Comparison of ENCODE assay signal across 13 mouse cellular contexts in the genomic region with DNA sequence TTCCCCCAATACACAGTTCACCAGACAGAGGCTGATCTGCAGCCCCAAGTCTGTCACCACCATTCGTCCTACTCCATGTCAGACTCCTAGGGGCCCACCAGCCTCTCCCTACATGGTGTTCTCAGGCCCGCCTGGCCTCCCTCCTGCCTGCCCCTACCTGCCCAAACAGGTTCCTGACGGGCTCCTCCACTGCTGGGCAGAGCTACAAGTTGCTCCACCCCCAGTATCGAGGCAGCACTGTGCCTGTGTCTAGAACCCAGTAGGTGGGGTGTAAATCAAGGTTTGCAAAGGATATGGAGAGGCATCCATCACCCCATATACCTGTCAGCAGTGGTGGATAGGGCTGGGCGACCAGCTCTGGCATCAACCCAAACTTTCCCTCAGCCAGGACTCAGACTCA. TPM values are rescaled to one million over a fixed set of nuclear protein-coding genes. Genes with fewer than 3 reads are reported as not detected.
A peak's percentile ranks its signal among the peaks of the same experiment; 100 is the strongest.
DNase-seq lines count a peak whose midpoint lies in the region; ATAC-seq and TF ChIP-seq lines count a peak whose summit lies in the region.
"Had no signal": no experiment of that assay in that cellular context is flagged by ENCODE, and none has a peak within 500 bp of the region (broad histone marks: within the 10 kb centered on the region; RNA-seq: fewer than 3 reads in every experiment).

A gene (minus strand): TSS at position 154 of the 400 bp plus-strand sequence.

- H3K9ac ChIP-seq in heart, embryonic 16.5 days (ENCODE audit: low read length), result peak within 1 kb of the TSS; percentile 30; the same call in 1 of the 2 replicates
- H3K9ac ChIP-seq in limb, embryonic 13.5 days, result peak within 1 kb of the TSS; percentile 56
- H3K9ac ChIP-seq in stomach, embryonic 15.5 days, result peak within 1 kb of the TSS; percentile 33
- H3K9ac ChIP-seq in midbrain, embryonic 11.5 days (ENCODE audit: low read length), result no peak within 1 kb of the TSS

- no peak for TF ChIP-seq CTCF in gastrocnemius, adult 2 months (IDR thresholded peaks at IDR 0.05)

- no peaks in the 10 kb centered on the region for H3K9me3 ChIP-seq in heart, embryonic 16.5 days (replicated peaks; ENCODE audit: control insufficient read depth, low read length)
- H3K9me3 ChIP-seq in limb, embryonic 13.5 days, result no peaks in the 10 kb centered on the region
- H3K9me3 ChIP-seq in stomach, embryonic 15.5 days, result no peaks in the 10 kb centered on the region
- H3K9me3 ChIP-seq in midbrain, embryonic 11.5 days (ENCODE audit: control insufficient read depth, low read length), result no peaks in the 10 kb centered on the region

- intact Hi-C loops in gastrocnemius, adult 2 months (cut with DNase I), result no loop called here

- no peak within 1 kb of the TSS for H3K27ac ChIP-seq in heart, embryonic 16.5 days (ENCODE audit: low read length)
- peak within 1 kb of the TSS; percentile 33; the same call in 1 of the 2 replicates for H3K27ac ChIP-seq in limb, embryonic 13.5 days
- peak within 1 kb of the TSS; percentile 96 for H3K27ac ChIP-seq in stomach, embryonic 15.5 days
- H3K27ac ChIP-seq in midbrain, embryonic 11.5 days (ENCODE audit: low read depth, low read length), result no peak within 1 kb of the TSS
- H3K27ac ChIP-seq in gastrocnemius, adult 2 months, result no peak within 1 kb of the TSS
- H3K27ac ChIP-seq: left cerebral cortex, adult 2 months had no signal

- no peak for DNase-seq in heart, postnatal 4 days
- DNase-seq in gonadal fat pad, adult 2 months (ENCODE audit: low read depth), result no peak
- no peak for DNase-seq in midbrain, embryonic 11.5 days (ENCODE audit: low spot score, missing footprints)
- no peak for DNase-seq in gastrocnemius, adult 2 months
- no peak for DNase-seq in retina, embryonic 14.5 days (ENCODE audit: low spot score)
- DNase-seq: adrenal gland, adult 2 months; gastrocnemius, postnatal 14 days had no signal

- 37% methylated on average over 5 of the region's 5 CpGs for WGBS in heart, embryonic 16.5 days
- WGBS in limb, embryonic 13.5 days, result 27% methylated on average over 5 of the region's 5 CpGs
- WGBS in stomach, embryonic 15.5 days, result 26% methylated on average over 5 of the region's 5 CpGs
- WGBS in midbrain, embryonic 11.5 days, result 63% methylated on average over 5 of the region's 5 CpGs

- no peaks in the 10 kb centered on the region for H3K4me1 ChIP-seq in heart, embryonic 16.5 days (ENCODE audit: control insufficient read depth, insufficient read depth, low read length)
- H3K4me1 ChIP-seq in limb, embryonic 13.5 days, result peaks cover 16% of the 10 kb centered on the region
- peaks cover 14% of the 10 kb centered on the region for H3K4me1 ChIP-seq in stomach, embryonic 15.5 days
- peaks cover 4% of the 10 kb centered on the region for H3K4me1 ChIP-seq in midbrain, embryonic 11.5 days (ENCODE audit: control insufficient read depth, insufficient read depth, low read length)

- H3K4me3 ChIP-seq in heart, embryonic 16.5 days (ENCODE audit: low read length), result peak within 1 kb of the TSS; percentile 22
- peak within 1 kb of the TSS; percentile 29 for H3K4me3 ChIP-seq in limb, embryonic 13.5 days
- peak within 1 kb of the TSS; percentile 42 for H3K4me3 ChIP-seq in stomach, embryonic 15.5 days (replicated peaks)
- H3K4me3 ChIP-seq in midbrain, embryonic 11.5 days (ENCODE audit: low read depth, low read length), result no peak within 1 kb of the TSS
- no peak within 1 kb of the TSS for H3K4me3 ChIP-seq in gastrocnemius, adult 2 months
- H3K4me3 ChIP-seq: left cerebral cortex, adult 2 months; myocyte had no signal

- no peak; the same call in 1 of the 2 replicates for ATAC-seq in heart, embryonic 16.5 days (replicated peaks; ENCODE audit: extremely low read depth, insufficient read depth, low FRiP score)
- peak; percentile 62 for ATAC-seq in limb, embryonic 13.5 days (ENCODE audit: low FRiP score, low read depth)
- ATAC-seq in stomach, embryonic 15.5 days (ENCODE audit: insufficient read depth, low FRiP score, low read depth), result peak; percentile 76
- ATAC-seq in midbrain, embryonic 11.5 days (ENCODE audit: low FRiP score), result no peak

- no peak within 1 kb of the TSS for H3K4me2 ChIP-seq in heart, embryonic 16.5 days (ENCODE audit: low read depth, low read length)
- peak within 1 kb of the TSS; percentile 27 for H3K4me2 ChIP-seq in limb, embryonic 13.5 days (replicated peaks)
- peak within 1 kb of the TSS; percentile 44 for H3K4me2 ChIP-seq in stomach, embryonic 15.5 days
- no peak within 1 kb of the TSS for H3K4me2 ChIP-seq in midbrain, embryonic 11.5 days

- H3K27me3 ChIP-seq in heart, embryonic 16.5 days (ENCODE audit: control insufficient read depth, insufficient read depth, low read length), result no peaks in the 10 kb centered on the region
- H3K27me3 ChIP-seq in limb, embryonic 13.5 days, result no peaks in the 10 kb centered on the region
- H3K27me3 ChIP-seq in stomach, embryonic 15.5 days (replicated peaks), result no peaks in the 10 kb centered on the region
- no peaks in the 10 kb centered on the region for H3K27me3 ChIP-seq in midbrain, embryonic 11.5 days (ENCODE audit: control insufficient read depth, insufficient read depth, low read length)

- no peaks in the 10 kb centered on the region for H3K36me3 ChIP-seq in heart, embryonic 16.5 days (ENCODE audit: control insufficient read depth, insufficient read depth)
- no peaks in the 10 kb centered on the region for H3K36me3 ChIP-seq in limb, embryonic 13.5 days
- no peaks in the 10 kb centered on the region for H3K36me3 ChIP-seq in stomach, embryonic 15.5 days
- H3K36me3 ChIP-seq in midbrain, embryonic 11.5 days (ENCODE audit: control insufficient read depth, insufficient read depth, low read length), result no peaks in the 10 kb centered on the region

RNA-seq across cellular contexts. Expression of the gene that starts here (rescaled TPM):
- 0.33 and 0.37 TPM in 2 replicates for polyA plus RNA-seq in heart, embryonic 16.5 days (2015; fragmentation: Nextera tagmentation; extraction: Ambion mirVana)
- under 1 TPM; 0.16 to 0.55 TPM for total RNA-seq in heart, postnatal 4 days (2021)
- polyA plus RNA-seq in gonadal fat pad, adult 2 months (2012; rRNA removed), result 17.0 and 21.7 TPM in 2 replicates
- polyA plus RNA-seq in limb, embryonic 13.5 days (2015; fragmentation: Nextera tagmentation; extraction: Ambion mirVana), result 0.70 and 1.1 TPM in 2 replicates
- polyA plus RNA-seq in stomach, embryonic 15.5 days (2015; fragmentation: Nextera tagmentation; extraction: Ambion mirVana), result 4.1 and 5.0 TPM in 2 replicates
- 0.15 TPM in 1 of 2 replicates, not detected in the other for polyA plus RNA-seq in midbrain, embryonic 11.5 days (2014; fragmentation: Nextera tagmentation; extraction: Ambion mirVana)
- total RNA-seq in gastrocnemius, adult 2 months (2021), result not detected
- total RNA-seq: common myeloid progenitor, adult 5-6 weeks; gastrocnemius, postnatal 14 days had no signal
- polyA plus RNA-seq: myocyte had no signal

Comparison
In these comparisons a context has a peak if more than half of its experiments do, and no peak if none do; other contexts are left out.
1. ATAC-seq: peak in limb, embryonic 13.5 days (single experiment) and stomach, embryonic 15.5 days (single experiment); none in heart, embryonic 16.5 days (single experiment) and midbrain, embryonic 11.5 days (single experiment).
2. H3K27ac ChIP-seq: peak in limb, embryonic 13.5 days (single experiment) and stomach, embryonic 15.5 days (single experiment); none in heart, embryonic 16.5 days (single experiment), midbrain, embryonic 11.5 days (single experiment) and gastrocnemius, adult 2 months (single experiment).
3. H3K4me2 ChIP-seq: peak in limb, embryonic 13.5 days (single experiment) and stomach, embryonic 15.5 days (single experiment); none in heart, embryonic 16.5 days (single experiment) and midbrain, embryonic 11.5 days (single experiment).
4. H3K4me3 ChIP-seq: peak in heart, embryonic 16.5 days (single experiment), limb, embryonic 13.5 days (single experiment) and stomach, embryonic 15.5 days (single experiment); none in midbrain, embryonic 11.5 days (single experiment) and gastrocnemius, adult 2 months (single experiment).